Mouse (Mus musculus): Measurements from ENCODE around the gene Mptx2. TPM values are rescaled to one million over a fixed set of nuclear protein-coding genes. Genes with fewer than 3 reads are reported as not detected.
"Not testable (repeated sequence)": the region's sequence is repeated elsewhere in the genome, so short reads cannot be mapped to it uniquely, and the experiment has no call there.

The Mptx2 gene
- polyA plus RNA-seq (2016; fragmentation: Nextera tagmentation; extraction: Ambion mirVana), result not detected in 2 replicates

GRCm38 (mm10) chr1:173277677-173278076 is at the start of gene Mptx2:
Gene Mptx2 (minus strand): TSS chr1:173277777.
- DNase-seq (ENCODE audit: low spot score), result no peak
- Histone ChIP-seq H3K27me3 (ENCODE audit: low read depth, poor library complexity, severe bottlenecking) (no peaks in the 10 kb centered on the region), H3K36me3 (no peaks in the 10 kb centered on the region), H3K27ac (no peak within 1 kb of the TSS), H3K9me3 (replicated peaks) (no peaks in the 10 kb centered on the region), H3K4me1 (no peaks in the 10 kb centered on the region), H3K4me3 (no peak within 1 kb of the TSS)
- WGBS, result 72% methylated on average over 3 of the region's 3 CpGs

- Histone ChIP-seq H3K9me3 (replicated peaks) (no peaks in the 10 kb centered on the region), H3K27ac (no peak overlapping the region), H3K4me3 (no peak overlapping the region), H3K4me1 (no peaks in the 10 kb centered on the region), H3K27me3 (ENCODE audit: low read depth, poor library complexity, severe bottlenecking) (no peaks in the 10 kb centered on the region), H3K36me3 (no peaks in the 10 kb centered on the region)
- no peak for DNase-seq (ENCODE audit: low spot score)
- WGBS, result 75% methylated on average over 1 of the region's 1 CpGs
Observed at GRCm38 (mm10) chr1:173326552-173326951, 49.0 kb upstream of the Mptx2 start.

- no peak for DNase-seq (ENCODE audit: low spot score)
- Histone ChIP-seq H3K36me3 (no peaks in the 10 kb centered on the region), H3K9me3 (replicated peaks) (no peaks in the 10 kb centered on the region), H3K4me1 (no peaks in the 10 kb centered on the region), H3K27ac (no peak overlapping the region), H3K27me3 (ENCODE audit: low read depth, poor library complexity, severe bottlenecking) (no peaks in the 10 kb centered on the region), H3K4me3 (no peak overlapping the region)
- WGBS, result 86% methylated on average over 1 of the region's 1 CpGs
Observed at GRCm38 (mm10) chr1:173325395-173325794, 47.8 kb upstream of the Mptx2 start.

GRCm38 (mm10) chr1:173324961-173325360 is 47.4 kb upstream of the Mptx2 start:
- whole genome bisulfite sequencing, result 76% methylated on average over 4 of the region's 4 CpGs

GRCm38 (mm10) chr1:173323839-173324585 is 46.4 kb upstream of the Mptx2 start:
- no peaks in the 10 kb centered on the region for H3K36me3 ChIP-seq
- H3K4me1 ChIP-seq, result no peaks in the 10 kb centered on the region
- no peak overlapping the region for H3K4me3 ChIP-seq
- 39% methylated on average over 5 of the region's 5 CpGs for WGBS
- no peaks in the 10 kb centered on the region for H3K27me3 ChIP-seq (ENCODE audit: low read depth, poor library complexity, severe bottlenecking)
- peak; percentile 58 for DNase-seq (ENCODE audit: low spot score)
- H3K9me3 ChIP-seq (replicated peaks), result no peaks in the 10 kb centered on the region
- no peak overlapping the region for H3K27ac ChIP-seq

More at GRCm38 (mm10) chr1:173324961-173325360, 47.4 kb upstream of the Mptx2 start:
- Histone ChIP-seq H3K27me3 (ENCODE audit: low read depth, poor library complexity, severe bottlenecking) (no peaks in the 10 kb centered on the region), H3K9me3 (replicated peaks) (no peaks in the 10 kb centered on the region), H3K27ac (no peak overlapping the region), H3K4me1 (no peaks in the 10 kb centered on the region), H3K36me3 (no peaks in the 10 kb centered on the region), H3K4me3 (no peak overlapping the region)
- no peak for DNase-seq (ENCODE audit: low spot score)

GRCm38 (mm10) chr1:173322249-173322627 is 44.7 kb upstream of the Mptx2 start:
- 72% methylated on average over 6 of the region's 6 CpGs for WGBS
- no peaks in the 10 kb centered on the region for H3K27me3 ChIP-seq (ENCODE audit: low read depth, poor library complexity, severe bottlenecking)

GRCm38 (mm10) chr1:173321593-173322248 is 44.1 kb upstream of the Mptx2 start:
- no peak overlapping the region for H3K27ac ChIP-seq
- H3K27me3 ChIP-seq (ENCODE audit: low read depth, poor library complexity, severe bottlenecking), result no peaks in the 10 kb centered on the region
- no peak overlapping the region for H3K4me3 ChIP-seq
- no peaks in the 10 kb centered on the region for H3K4me1 ChIP-seq
- no peak for DNase-seq (ENCODE audit: low spot score)
- no peaks in the 10 kb centered on the region for H3K36me3 ChIP-seq
- 83% methylated on average over 8 of the region's 8 CpGs for WGBS
- H3K9me3 ChIP-seq (replicated peaks), result no peaks in the 10 kb centered on the region

More at GRCm38 (mm10) chr1:173322249-173322627, 44.7 kb upstream of the Mptx2 start:
- Histone ChIP-seq H3K9me3 (replicated peaks) (no peaks in the 10 kb centered on the region), H3K27ac (no peak overlapping the region), H3K36me3 (no peaks in the 10 kb centered on the region), H3K4me1 (no peaks in the 10 kb centered on the region), H3K4me3 (no peak overlapping the region)
- DNase-seq (ENCODE audit: low spot score), result no peak

- DNase-seq (ENCODE audit: low spot score), result no peak
- no peak overlapping the region for H3K4me3 ChIP-seq
- no peaks in the 10 kb centered on the region for H3K9me3 ChIP-seq (replicated peaks)
- no peak overlapping the region for H3K27ac ChIP-seq
- no peaks in the 10 kb centered on the region for H3K36me3 ChIP-seq
- H3K4me1 ChIP-seq, result no peaks in the 10 kb centered on the region
- WGBS, result 92% methylated on average over 2 of the region's 2 CpGs
- no peaks in the 10 kb centered on the region for H3K27me3 ChIP-seq (ENCODE audit: low read depth, poor library complexity, severe bottlenecking)
Observed at GRCm38 (mm10) chr1:173317925-173318477, 40.4 kb upstream of the Mptx2 start.

- H3K27ac ChIP-seq, result no peak overlapping the region
- no peaks in the 10 kb centered on the region for H3K4me1 ChIP-seq
- no peak overlapping the region for H3K4me3 ChIP-seq
- no peaks in the 10 kb centered on the region for H3K9me3 ChIP-seq (replicated peaks)
- WGBS, result 88% methylated on average over 3 of the region's 3 CpGs
- no peaks in the 10 kb centered on the region for H3K36me3 ChIP-seq
- DNase-seq (ENCODE audit: low spot score), result no peak
- no peaks in the 10 kb centered on the region for H3K27me3 ChIP-seq (ENCODE audit: low read depth, poor library complexity, severe bottlenecking)
Observed at GRCm38 (mm10) chr1:173315725-173316124, 38.1 kb upstream of the Mptx2 start.

GRCm38 (mm10) chr1:173313535-173314050 is 36.0 kb upstream of the Mptx2 start:
- WGBS, result 88% methylated on average over 7 of the region's 7 CpGs
- not testable (repeated sequence) for H3K27me3 ChIP-seq (ENCODE audit: low read depth, poor library complexity, severe bottlenecking); H3K4me1 ChIP-seq; H3K4me3 ChIP-seq; H3K27ac ChIP-seq; DNase-seq (ENCODE audit: low spot score); H3K9me3 ChIP-seq (replicated peaks); H3K36me3 ChIP-seq

- not testable (repeated sequence) for DNase-seq (ENCODE audit: low spot score); H3K27me3 ChIP-seq (ENCODE audit: low read depth, poor library complexity, severe bottlenecking); H3K4me1 ChIP-seq; H3K9me3 ChIP-seq (replicated peaks); H3K4me3 ChIP-seq; H3K27ac ChIP-seq; H3K36me3 ChIP-seq
- WGBS, result 70% methylated on average over 3 of the region's 3 CpGs
Observed at GRCm38 (mm10) chr1:173302795-173303194, 25.2 kb upstream of the Mptx2 start.

GRCm38 (mm10) chr1:173265701-173266100 is 11.9 kb downstream of the Mptx2 start, which contains the start of gene Olfr418:
Gene Olfr418 (plus strand): TSS chr1:173266001.
- Histone ChIP-seq H3K36me3 (no peaks in the 10 kb centered on the region), H3K27me3 (ENCODE audit: low read depth, poor library complexity, severe bottlenecking) (no peaks in the 10 kb centered on the region), H3K4me3 (no peak within 1 kb of the TSS), H3K4me1 (no peaks in the 10 kb centered on the region), H3K9me3 (replicated peaks) (no peaks in the 10 kb centered on the region), H3K27ac (no peak within 1 kb of the TSS)
- DNase-seq (ENCODE audit: low spot score), result no peak

- Histone ChIP-seq H3K36me3 (no peaks in the 10 kb centered on the region), H3K4me3 (no peak overlapping the region), H3K4me1 (no peaks in the 10 kb centered on the region), H3K9me3 (replicated peaks) (no peaks in the 10 kb centered on the region), H3K27ac (no peak overlapping the region), H3K27me3 (ENCODE audit: low read depth, poor library complexity, severe bottlenecking) (no peaks in the 10 kb centered on the region)
- DNase-seq (ENCODE audit: low spot score), result no peak
- WGBS, result 94% methylated on average over 3 of the region's 3 CpGs
Observed at GRCm38 (mm10) chr1:173249888-173250287, 27.7 kb downstream of the Mptx2 start.

Measured in limb, embryonic 10.5 days (tissue).